ENCODE assay signal across 8 mouse cellular contexts in genomic region chr19:46504085-46504552, GRCm38 (mm10). TPM values are rescaled to one million over a fixed set of nuclear protein-coding genes. Genes with fewer than 3 reads are reported as not detected.
DNase-seq lines count a peak whose midpoint lies in the region; ATAC-seq and TF ChIP-seq lines count a peak whose summit lies in the region.

No protein-coding gene starts in this region.

- peaks cover 9% of the 10 kb centered on the region for H3K4me1 ChIP-seq in bone marrow, adult 2 months (ENCODE audit: control insufficient read depth, insufficient read depth, low read length)
- peaks cover 47% of the 10 kb centered on the region for H3K4me1 ChIP-seq in intestine, embryonic 15.5 days (replicated peaks)
- peaks cover 87% of the 10 kb centered on the region for H3K4me1 ChIP-seq in liver, embryonic 15.5 days (replicated peaks)
- peaks cover 50% of the 10 kb centered on the region for H3K4me1 ChIP-seq in neural tube, embryonic 12.5 days

- no peak for DNase-seq in layer of hippocampus, adult 2 months (ENCODE audit: low spot score in 2 of 2)
- no peak for DNase-seq in layer of hippocampus, postnatal 14 days (ENCODE audit: low spot score in 2 of 2)
- peak; percentile 60 for DNase-seq in gastrocnemius, postnatal 25 days
- no peak for DNase-seq in thymus, postnatal 10 days (ENCODE audit: low spot score in 2 of 2)

- H3K4me3 ChIP-seq in layer of hippocampus, adult 2 months: peak overlapping the region; percentile 96
- H3K4me3 ChIP-seq in bone marrow, adult 2 months (replicated peaks; ENCODE audit: control insufficient read depth, low read depth, low read length): peak overlapping the region; percentile 96
- peak overlapping the region; percentile 79 for H3K4me3 ChIP-seq in intestine, embryonic 15.5 days (replicated peaks)
- peak overlapping the region; percentile 85 for H3K4me3 ChIP-seq in liver, embryonic 15.5 days (replicated peaks)
- peak overlapping the region; percentile 99 for H3K4me3 ChIP-seq in neural tube, embryonic 12.5 days

- ATAC-seq in intestine, embryonic 15.5 days: peak; percentile 18
- ATAC-seq in liver, embryonic 15.5 days (ENCODE audit: insufficient read depth): peak; percentile 51
- no peak for ATAC-seq in neural tube, embryonic 12.5 days (ENCODE audit: low FRiP score, low read depth)

- no peak for TF ChIP-seq POLR2A in bone marrow, adult 2 months (IDR thresholded peaks at IDR 0.05; ENCODE audit: borderline replicate concordance, control insufficient read depth, low read depth, low read length)

- no peaks in the 10 kb centered on the region for H3K9me3 ChIP-seq in intestine, embryonic 15.5 days
- no peaks in the 10 kb centered on the region for H3K9me3 ChIP-seq in liver, embryonic 15.5 days (replicated peaks)
- H3K9me3 ChIP-seq in neural tube, embryonic 12.5 days: no peaks in the 10 kb centered on the region

- H3K9ac ChIP-seq in intestine, embryonic 15.5 days: peak overlapping the region; percentile 97
- peak overlapping the region; percentile 91 for H3K9ac ChIP-seq in liver, embryonic 15.5 days
- H3K9ac ChIP-seq in neural tube, embryonic 12.5 days: peak overlapping the region; percentile 100

- WGBS in bone marrow, adult 2 months: 2% methylated on average over 4 of the region's 4 CpGs
- 2% methylated on average over 4 of the region's 4 CpGs for WGBS in intestine, embryonic 15.5 days
- 3% methylated on average over 4 of the region's 4 CpGs for WGBS in liver, embryonic 15.5 days (ENCODE audit: insufficient replicate concordance)
- 1% methylated on average over 4 of the region's 4 CpGs for WGBS in neural tube, embryonic 12.5 days

- H3K27me3 ChIP-seq in intestine, embryonic 15.5 days (replicated peaks): no peaks in the 10 kb centered on the region
- H3K27me3 ChIP-seq in liver, embryonic 15.5 days: no peaks in the 10 kb centered on the region
- H3K27me3 ChIP-seq in neural tube, embryonic 12.5 days (replicated peaks): no peaks in the 10 kb centered on the region

- peak overlapping the region; percentile 100 for H3K27ac ChIP-seq in layer of hippocampus, adult 2 months
- peak overlapping the region; percentile 100 for H3K27ac ChIP-seq in bone marrow, adult 2 months (ENCODE audit: control insufficient read depth, insufficient read depth, low read depth, low read length, poor library complexity)
- peak overlapping the region; percentile 100 for H3K27ac ChIP-seq in intestine, embryonic 15.5 days
- peak overlapping the region; percentile 97 for H3K27ac ChIP-seq in liver, embryonic 15.5 days (replicated peaks)
- peak overlapping the region; percentile 100 for H3K27ac ChIP-seq in neural tube, embryonic 12.5 days

- peak overlapping the region; percentile 87 for H3K4me2 ChIP-seq in intestine, embryonic 15.5 days (replicated peaks)
- H3K4me2 ChIP-seq in liver, embryonic 15.5 days: peak overlapping the region; percentile 99
- H3K4me2 ChIP-seq in neural tube, embryonic 12.5 days (replicated peaks): peak overlapping the region; percentile 96

- TF ChIP-seq CTCF in layer of hippocampus, adult 2 months (conservative IDR thresholded peaks at IDR 0.05): peak; percentile 65
- TF ChIP-seq CTCF in bone marrow, adult 2 months (IDR thresholded peaks at IDR 0.05; ENCODE audit: control insufficient read depth, insufficient read depth, low read length): peak; percentile 37; the same call in 1 of the 2 replicates

- no peaks in the 10 kb centered on the region for H3K36me3 ChIP-seq in intestine, embryonic 15.5 days
- H3K36me3 ChIP-seq in liver, embryonic 15.5 days (replicated peaks): peaks cover 43% of the 10 kb centered on the region
- peaks cover 36% of the 10 kb centered on the region for H3K36me3 ChIP-seq in neural tube, embryonic 12.5 days

RNA-seq across cellular contexts. Expression of gene Trim8, which starts 2.6 kb away (rescaled TPM):
- 100 to 1,000 TPM in 1 of 2 experiments, 10 to 100 TPM in 1; 99.9 to 108 TPM for total RNA-seq in layer of hippocampus, adult 2 months (2021)
- 100 to 1,000 TPM in 1 of 2 experiments, 10 to 100 TPM in 1; 98.9 to 110 TPM for total RNA-seq in layer of hippocampus, postnatal 14 days (2021)
- 13.9 and 25.9 TPM in 2 replicates for polyA plus RNA-seq in bone marrow, adult 2 months (2011; ENCODE audit: insufficient read depth, insufficient read length, low replicate concordance, missing spikeins)
- 10 to 100 TPM; 19.1 to 20.6 TPM for total RNA-seq in gastrocnemius, postnatal 25 days (2021)
- polyA plus RNA-seq in intestine, embryonic 15.5 days (2015; fragmentation: Nextera tagmentation; extraction: Ambion mirVana): 16.4 and 17.3 TPM in 2 replicates
- polyA plus RNA-seq in liver, embryonic 15.5 days (2015; fragmentation: Nextera tagmentation; extraction: Ambion mirVana): 8.8 and 10.9 TPM in 2 replicates
- 39.1 and 43.0 TPM in 2 replicates for polyA plus RNA-seq in neural tube, embryonic 12.5 days (2016; fragmentation: Nextera tagmentation; extraction: Ambion mirVana)
